Mouse (Mus musculus) E14TG2a.4 (cell line): ENCODE data around the gene Herc2.
A peak's percentile ranks its signal among the peaks of the same experiment; 100 is the strongest.
"Not testable (repeated sequence)": the region's sequence is repeated elsewhere in the genome, so short reads cannot be mapped to it uniquely, and the experiment has no call there.

Source experiments
- H3K27me3 ChIP-seq: 2 replicates; pipeline ENCODE4 v1.6.1; 2014; ENCODE audit warnings: low read length, control low read depth; ENCODE audit not compliant: insufficient read depth
- H3K36me3 ChIP-seq: 2 replicates; pipeline ENCODE4 v1.6.1; 2014; ENCODE audit warnings: low read length, control low read depth; ENCODE audit not compliant: insufficient read depth
- H3K4me1 ChIP-seq: replicated peaks from 2 replicates; pipeline ENCODE4 v1.6.1; 2014; ENCODE audit warnings: low read depth, low read length, control low read depth
- H3K4me3 ChIP-seq: replicated peaks from 2 replicates; pipeline ENCODE4 v1.5.1; 2014; ENCODE audit warnings: mild to moderate bottlenecking, low read length
- H3K9me3 ChIP-seq: 2 replicates; pipeline ENCODE4 v1.6.1; 2014; ENCODE audit warnings: low read length, control low read depth
- CTCF ChIP-seq: conservative IDR thresholded peaks from 2 replicates; pipeline ENCODE4 v1.5.1; 2014; ENCODE audit warnings: low read length
- NANOG ChIP-seq: IDR thresholded peaks from 2 replicates; pipeline ENCODE4 v1.6.1; 2014; ENCODE audit warnings: borderline replicate concordance, low read length, mixed read lengths
- POU5F1 ChIP-seq: IDR thresholded peaks from 2 replicates; pipeline ENCODE4 v1.6.1; 2014; ENCODE audit warnings: low read length, borderline replicate concordance

The Herc2 gene

GRCm38 (mm10) chr7:56049831-56050321, at the start of gene Herc2:
Herc2 (plus strand) TSS chr7:56050196.
- Histone ChIP-seq H3K4me3 (peak within 1 kb of the TSS; percentile 95), H3K9me3 (no peaks in the 10 kb centered on the region), H3K4me1 (peaks cover 17% of the 10 kb centered on the region), H3K36me3 (peaks cover 4% of the 10 kb centered on the region; the same call in 1 of the 2 replicates), H3K27me3 (no peaks in the 10 kb centered on the region)
- no peak for TF ChIP-seq CTCF
- TF ChIP-seq NANOG: no peak

- Histone ChIP-seq H3K36me3 (no peaks in the 10 kb centered on the region), H3K4me3 (no peak overlapping the region), H3K27me3 (no peaks in the 10 kb centered on the region)
These were observed 39.5 kb upstream of the Herc2 start for GRCm38 (mm10) chr7:56010318-56011017.

GRCm38 (mm10) chr7:56011018-56011333, 39.0 kb upstream of the Herc2 start:
- no peak for TF ChIP-seq POU5F1
- TF ChIP-seq CTCF: no peak
- TF ChIP-seq NANOG: no peak
- no peak overlapping the region for H3K4me3 ChIP-seq

More at GRCm38 (mm10) chr7:56010318-56011017, 39.5 kb upstream of the Herc2 start:
- Histone ChIP-seq H3K9me3 (no peaks in the 10 kb centered on the region), H3K4me1 (no peaks in the 10 kb centered on the region)
- no peak for TF ChIP-seq NANOG
- no peak for TF ChIP-seq CTCF
- TF ChIP-seq POU5F1: no peak

GRCm38 (mm10) chr7:56013261-56014001, 36.6 kb upstream of the Herc2 start:
- Histone ChIP-seq H3K4me3 (no peak overlapping the region), H3K9me3 (no peaks in the 10 kb centered on the region), H3K36me3 (no peaks in the 10 kb centered on the region), H3K4me1 (peaks cover under 1% of the 10 kb centered on the region; the same call in 1 of the 2 replicates), H3K27me3 (no peaks in the 10 kb centered on the region)
- TF ChIP-seq NANOG (no peak), CTCF (no peak), POU5F1 (no peak)

More at GRCm38 (mm10) chr7:56011018-56011333, 39.0 kb upstream of the Herc2 start:
- Histone ChIP-seq H3K36me3 (no peaks in the 10 kb centered on the region), H3K9me3 (no peaks in the 10 kb centered on the region), H3K27me3 (no peaks in the 10 kb centered on the region), H3K4me1 (no peaks in the 10 kb centered on the region)

- not testable (repeated sequence) for H3K4me1 ChIP-seq, H3K27me3 ChIP-seq, H3K4me3 ChIP-seq, H3K36me3 ChIP-seq, H3K9me3 ChIP-seq
These were observed 35.8 kb upstream of the Herc2 start for GRCm38 (mm10) chr7:56014002-56014702.

GRCm38 (mm10) chr7:56015172-56015571, 34.8 kb upstream of the Herc2 start:
- Histone ChIP-seq H3K4me3 (no peak overlapping the region), H3K27me3 (no peaks in the 10 kb centered on the region; the same call in 1 of the 2 replicates), H3K4me1 (peaks cover 7% of the 10 kb centered on the region; the same call in 1 of the 2 replicates), H3K9me3 (no peaks in the 10 kb centered on the region), H3K36me3 (no peaks in the 10 kb centered on the region)
- TF ChIP-seq CTCF (no peak), NANOG (no peak), POU5F1 (no peak)

- Histone ChIP-seq H3K4me1 (peaks cover 7% of the 10 kb centered on the region; the same call in 1 of the 2 replicates), H3K4me3 (no peak overlapping the region), H3K9me3 (no peaks in the 10 kb centered on the region), H3K27me3 (no peaks in the 10 kb centered on the region; the same call in 1 of the 2 replicates), H3K36me3 (no peaks in the 10 kb centered on the region)
- TF ChIP-seq NANOG (no peak), POU5F1 (no peak), CTCF (no peak)
These were observed 34.2 kb upstream of the Herc2 start for GRCm38 (mm10) chr7:56015837-56016236.

GRCm38 (mm10) chr7:56017761-56018160, 32.2 kb upstream of the Herc2 start:
- peaks cover 7% of the 10 kb centered on the region; the same call in 1 of the 2 replicates for H3K4me1 ChIP-seq
- no peak for TF ChIP-seq NANOG
- no peak for TF ChIP-seq POU5F1
- no peak for TF ChIP-seq CTCF
- H3K9me3 ChIP-seq: peaks cover 12% of the 10 kb centered on the region
- no peaks in the 10 kb centered on the region; the same call in 1 of the 2 replicates for H3K27me3 ChIP-seq
- H3K36me3 ChIP-seq: no peaks in the 10 kb centered on the region
- no peak overlapping the region for H3K4me3 ChIP-seq
